Mouse (Mus musculus) fat pad, adult 2 months (tissue): Measurements from ENCODE around the gene Olfr729.

Experiments used
- DNase-seq: peaks from one replicate; pipeline ENCODE4 v3.0.0-alpha.2; 2011; ENCODE audit warnings: low read depth, low spot score; ENCODE audit errors: extremely low read depth

Olfr729 gene

DNA sequence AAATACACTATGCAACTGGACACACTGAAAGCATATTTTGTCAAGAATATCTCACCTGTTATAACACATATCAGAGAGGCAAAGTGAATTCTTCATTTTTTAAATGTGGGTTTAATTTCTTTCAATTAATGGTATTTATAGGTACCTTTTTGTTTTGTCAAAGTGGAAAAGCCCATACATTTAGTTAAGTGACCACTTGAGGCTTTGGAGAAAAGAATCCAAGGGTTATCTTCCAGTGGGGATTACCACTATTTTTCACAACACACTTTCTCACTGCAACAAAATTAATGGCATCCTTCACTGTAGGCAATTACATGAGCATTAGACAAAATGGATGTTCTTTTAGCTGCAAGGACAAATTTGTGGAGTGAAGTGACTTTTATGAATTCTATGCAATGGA is at the start of gene Olfr729:
Olfr729 (minus strand) TSS at position 101 of the 400 bp plus-strand sequence.
- no peak for DNase-seq

DNA sequence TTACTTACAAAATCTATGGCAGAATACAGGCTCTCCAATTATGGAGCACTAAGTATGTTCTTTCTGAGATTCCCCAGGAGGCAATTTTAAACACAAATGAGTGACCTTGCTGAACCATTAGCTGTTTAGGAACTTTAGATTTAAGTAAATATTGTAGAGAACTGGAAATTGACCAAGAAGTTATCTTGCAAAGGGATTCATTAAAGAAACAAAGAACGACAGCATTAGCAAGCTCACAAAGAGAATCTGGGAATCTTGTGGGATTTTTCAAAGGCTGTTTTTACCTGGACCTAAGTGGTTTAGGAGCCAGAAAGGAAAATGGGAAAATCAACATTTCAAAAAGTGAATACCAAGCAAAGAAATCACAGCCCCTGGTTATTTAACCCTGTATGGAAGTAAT is 35.4 kb upstream of the Olfr729 start, which contains the start of gene Olfr730:
Olfr730 (minus strand) TSS at position 101 of the 400 bp plus-strand sequence.
- no peak for DNase-seq

- DNase-seq = no peak
Observed at GRCm38 (mm10) chr14:50142580-50142979, 10.1 kb downstream of the Olfr729 start, which contains the start of gene Olfr728. TSS of gene Olfr728 (minus strand) at chr14:50142680.

GRCm38 (mm10) chr14:50122886-50123285 is 29.8 kb downstream of the Olfr729 start, which contains the start of gene Olfr727:
TSS of gene Olfr727 (plus strand) at chr14:50123186.
- DNase-seq = no peak
